Mouse (Mus musculus) stomach, postnatal 0 days (tissue): ENCODE measurements around the gene Car5a. TPM values are rescaled to one million over a fixed set of nuclear protein-coding genes. Genes with fewer than 3 reads are reported as not detected.
A peak's percentile ranks its signal among the peaks of the same experiment; 100 is the strongest.

Experiments
- ATAC-seq: fragments of 200-750 bp; cut with Nextera tagmentation; 2 replicates; pipeline ENCODE4 v1.8.0; 2017; ENCODE audit not compliant: low FRiP score, low TSS enrichment
- DNase-seq: peaks from one replicate; pipeline ENCODE4 v3.0.0-alpha.2; 2016; ENCODE audit warnings: low spot score
- H3K27ac ChIP-seq: fragments of 300-500 bp; sonication (generic); replicated peaks from 2 replicates; pipeline ENCODE4 v1.5.1; 2014; ENCODE audit warnings: mild to moderate bottlenecking, control low read depth
- H3K27me3 ChIP-seq: fragments of 300-500 bp; sonication (generic); 2 replicates; pipeline ENCODE4 v1.6.1; 2014; ENCODE audit warnings: low read length; ENCODE audit not compliant: control insufficient read depth, insufficient read depth
- H3K36me3 ChIP-seq: fragments of 300-500 bp; sonication (generic); 2 replicates; pipeline ENCODE4 v1.6.1; 2014; ENCODE audit warnings: low read length, mixed read lengths; ENCODE audit not compliant: control insufficient read depth, insufficient read depth
- H3K4me1 ChIP-seq: fragments of 300-500 bp; sonication (generic); replicated peaks from 2 replicates; pipeline ENCODE4 v1.6.1; 2014; ENCODE audit warnings: antibody characterized with exemption; ENCODE audit not compliant: control insufficient read depth, insufficient read depth
- H3K4me2 ChIP-seq: fragments of 300-500 bp; sonication (generic); replicated peaks from 2 replicates; pipeline ENCODE4 v1.6.1; 2014; ENCODE audit warnings: low read depth, mild to moderate bottlenecking, control low read depth, moderate library complexity
- H3K4me3 ChIP-seq: fragments of 300-500 bp; sonication (generic); 2 replicates; pipeline ENCODE4 v1.5.1; 2014; ENCODE audit warnings: low read depth, low read length, control low read depth
- H3K9ac ChIP-seq: fragments of 300-500 bp; sonication (generic); 2 replicates; pipeline ENCODE4 v1.6.1; 2014; ENCODE audit warnings: mild to moderate bottlenecking, low read length, control low read depth, mixed read lengths
- H3K9me3 ChIP-seq: fragments of 300-500 bp; sonication (generic); 2 replicates; pipeline ENCODE4 v1.6.1; 2016; ENCODE audit warnings: low read length; ENCODE audit not compliant: control insufficient read depth
- CTCF ChIP-seq: IDR thresholded peaks from 2 replicates; pipeline ENCODE4 v1.5.1; 2016; ENCODE audit warnings: antibody characterized with exemption, low read depth, mild to moderate bottlenecking, moderate library complexity
- EP300 ChIP-seq: optimal IDR thresholded peaks from 2 replicates; pipeline ENCODE3; 2016; ENCODE audit warnings: antibody characterized with exemption
- WGBS: fragments of 180-500 bp; shearing (Covaris S2); extraction: QIAGEN DNeasy Blood & Tissue Kit; methylation state at CpG from one replicate; pipeline ENCODE4 v1.1.7; 2014; 5-methylcytosine and 5-hydroxymethylcytosine counted together
- polyA plus RNA-seq: library from polyadenylated mRNA; unstranded; fragments of >200 nt; fragmentation: Nextera tagmentation; extraction: Ambion mirVana; gene quantifications from 2 replicates; pipeline ENCODE4 v1.2.1, GENCODE M21; 2015

Car5a gene
- polyA plus RNA-seq, 1 experiment from 2014 or later: 0.30 TPM

- DNase-seq: no peak
- WGBS: 77% methylated on average over 7 of the region's 7 CpGs
- Histone ChIP-seq H3K4me3 (no peak overlapping the region), H3K27ac (no peak overlapping the region), H3K9ac (no peak overlapping the region), H3K36me3 (peaks cover 12% of the 10 kb centered on the region), H3K4me2 (no peak overlapping the region), H3K4me1 (no peaks in the 10 kb centered on the region), H3K9me3 (no peaks in the 10 kb centered on the region), H3K27me3 (no peaks in the 10 kb centered on the region)
- no peak for ATAC-seq
- TF ChIP-seq CTCF (no peak), EP300 (no peak)
Measured at GRCm38 (mm10) chr8:121981520-121981895, 36.8 kb upstream of the Car5a start.

GRCm38 (mm10) chr8:121980792-121981519 lies 36.3 kb upstream of the Car5a start:
- WGBS: 90% methylated on average over 11 of the region's 11 CpGs
- Histone ChIP-seq H3K9ac (no peak overlapping the region), H3K36me3 (peaks cover 13% of the 10 kb centered on the region), H3K4me2 (no peak overlapping the region), H3K9me3 (no peaks in the 10 kb centered on the region), H3K27ac (no peak overlapping the region), H3K4me3 (no peak overlapping the region), H3K4me1 (no peaks in the 10 kb centered on the region), H3K27me3 (no peaks in the 10 kb centered on the region)
- no peak for TF ChIP-seq CTCF
- TF ChIP-seq EP300: no peak
- no peak for DNase-seq
- ATAC-seq: no peak

- Histone ChIP-seq H3K36me3 (peaks cover 26% of the 10 kb centered on the region), H3K27ac (no peak overlapping the region)
Measured at GRCm38 (mm10) chr8:121978670-121979069, 34.0 kb upstream of the Car5a start.

GRCm38 (mm10) chr8:121977819-121978590 lies 33.3 kb upstream of the Car5a start:
- WGBS: 69% methylated on average over 8 of the region's 8 CpGs
- H3K4me3 ChIP-seq: no peak overlapping the region
- DNase-seq (no peak), ATAC-seq (peak; percentile 67; the same call in 1 of the 2 replicates)
- H3K27me3 ChIP-seq: no peaks in the 10 kb centered on the region
- no peaks in the 10 kb centered on the region for H3K9me3 ChIP-seq
- TF ChIP-seq CTCF (peak; percentile 90), EP300 (no peak)
- no peak overlapping the region for H3K9ac ChIP-seq
- H3K27ac ChIP-seq: no peak overlapping the region
- no peak overlapping the region for H3K4me2 ChIP-seq
- no peaks in the 10 kb centered on the region for H3K4me1 ChIP-seq
- peaks cover 26% of the 10 kb centered on the region for H3K36me3 ChIP-seq

More at GRCm38 (mm10) chr8:121978670-121979069, 34.0 kb upstream of the Car5a start:
- Histone ChIP-seq H3K4me2 (no peak overlapping the region), H3K4me3 (no peak overlapping the region), H3K27me3 (no peaks in the 10 kb centered on the region), H3K9me3 (no peaks in the 10 kb centered on the region), H3K9ac (no peak overlapping the region), H3K4me1 (no peaks in the 10 kb centered on the region)
- ATAC-seq (no peak), DNase-seq (no peak)
- TF ChIP-seq EP300 (no peak), CTCF (no peak)
- 97% methylated on average over 13 of the region's 13 CpGs for WGBS

GRCm38 (mm10) chr8:121973906-121974305 lies 29.2 kb upstream of the Car5a start:
- H3K27me3 ChIP-seq: no peaks in the 10 kb centered on the region
- H3K9me3 ChIP-seq: no peaks in the 10 kb centered on the region
- peaks cover 19% of the 10 kb centered on the region for H3K36me3 ChIP-seq
- DNase-seq (no peak), ATAC-seq (no peak)
- 95% methylated on average over 28 of the region's 28 CpGs for WGBS
- H3K4me1 ChIP-seq: no peaks in the 10 kb centered on the region
- H3K4me3 ChIP-seq: no peak overlapping the region
- no peak overlapping the region for H3K9ac ChIP-seq
- H3K4me2 ChIP-seq: no peak overlapping the region
- H3K27ac ChIP-seq: no peak overlapping the region
- no peak for TF ChIP-seq EP300
- no peak for TF ChIP-seq CTCF
